Mouse (Mus musculus): ENCODE data around the gene Fzd1. TPM values are rescaled to one million over a fixed set of nuclear protein-coding genes. Genes with fewer than 3 reads are reported as not detected.

The Fzd1 gene
- 5.0 TPM for polyA plus RNA-seq (2014; fragmentation: Illumina TruSeq; extraction: RNeasy Lipid Tissue Mini Kit (QIAGEN cat#74804); ENCODE audit: low read depth, low replicate concordance)

DNA sequence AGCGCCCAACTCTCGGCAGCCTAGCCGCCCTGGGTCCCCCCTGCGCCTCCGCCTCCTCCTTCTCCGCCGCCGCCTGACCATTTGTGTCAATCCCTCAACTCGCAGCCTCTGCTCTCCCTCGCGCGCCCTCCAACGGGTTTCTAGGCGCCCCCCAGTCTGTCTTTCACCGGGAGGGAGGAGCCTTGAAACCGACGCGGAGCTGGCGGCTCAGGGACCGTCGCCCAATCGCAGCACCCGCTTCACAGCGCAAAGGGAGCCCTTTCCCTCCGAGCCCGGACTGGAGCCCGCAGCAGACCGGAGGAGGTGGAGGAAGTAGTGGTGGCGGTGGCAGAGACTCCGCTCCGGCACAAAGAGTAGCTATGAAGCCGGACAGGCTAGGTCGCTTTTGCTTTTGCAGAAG lies at the start of gene Fzd1:
Gene Fzd1, minus strand, starts transcription at position 134 of the 400 bp plus-strand sequence.

